Mouse (Mus musculus) heart, adult 18-20 months (tissue): ENCODE measurements around the gene 4930415O20Rik. TPM values are rescaled to one million over a fixed set of nuclear protein-coding genes. Genes with fewer than 3 reads are reported as not detected.

Experiments
- DNase-seq, 2 experiments: peaks; one replicate each; pipeline ENCODE4 v3.0.0; 2021 to 2022; ENCODE audit warnings: mixed read lengths in 1 of 2
- total RNA-seq, 2 experiments: library from RNA; stranded (reverse); gene quantifications; 2 replicates each; pipeline ENCODE4 v1.2.3; 2021

Gene 4930415O20Rik
- total RNA-seq, 2 experiments from 2014 or later: 2.5 to 2.8 TPM

- DNase-seq: peak; percentile 68 to 81
These were observed 35.3 kb downstream of the 4930415O20Rik start for GRCm38 (mm10) chr15:98606051-98606536.

- DNase-seq: peak in 1 of 2 experiments; percentile 51
These were observed 35.9 kb downstream of the 4930415O20Rik start for GRCm38 (mm10) chr15:98606739-98607138.

GRCm38 (mm10) chr15:98607557-98607956 lies 36.8 kb downstream of the 4930415O20Rik start:
- peak; percentile 91 to 93 for DNase-seq

DNA sequence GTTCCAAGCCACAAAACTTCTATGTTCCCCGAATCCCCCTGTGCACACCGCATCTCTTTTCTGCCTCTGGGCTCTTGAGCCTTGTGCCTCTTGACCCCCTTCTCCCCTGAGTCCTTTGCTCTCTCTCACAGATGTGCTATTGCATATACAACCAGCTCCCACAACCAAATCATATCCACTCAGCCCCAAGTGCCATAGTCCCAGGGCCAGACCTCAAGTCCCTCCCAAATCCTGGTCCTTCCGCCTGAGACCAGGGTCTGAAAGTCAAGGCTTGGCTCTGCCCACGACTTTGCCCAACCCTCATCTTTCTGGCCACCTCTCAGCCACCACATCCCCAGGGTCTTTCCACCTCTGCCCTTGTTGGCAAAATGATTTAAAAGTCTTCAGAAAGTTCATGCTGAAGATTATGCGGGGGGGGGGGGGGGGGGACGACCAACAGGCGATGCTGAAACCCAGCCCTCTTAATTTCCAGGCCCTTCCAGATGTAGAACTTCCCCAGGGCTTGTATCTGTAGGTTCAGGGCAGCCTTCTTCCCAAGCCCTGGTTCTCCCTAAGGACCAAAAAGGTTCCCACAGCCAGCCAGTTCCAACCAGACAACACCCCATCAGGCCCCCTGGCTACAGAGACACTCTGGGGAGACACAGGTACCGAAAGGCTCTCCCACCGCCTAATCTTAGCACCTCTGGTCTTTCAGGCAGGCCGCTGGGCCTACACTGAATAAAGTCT lies 37.4 kb downstream of the 4930415O20Rik start:
- DNase-seq: peak; percentile 63 to 69

DNA sequence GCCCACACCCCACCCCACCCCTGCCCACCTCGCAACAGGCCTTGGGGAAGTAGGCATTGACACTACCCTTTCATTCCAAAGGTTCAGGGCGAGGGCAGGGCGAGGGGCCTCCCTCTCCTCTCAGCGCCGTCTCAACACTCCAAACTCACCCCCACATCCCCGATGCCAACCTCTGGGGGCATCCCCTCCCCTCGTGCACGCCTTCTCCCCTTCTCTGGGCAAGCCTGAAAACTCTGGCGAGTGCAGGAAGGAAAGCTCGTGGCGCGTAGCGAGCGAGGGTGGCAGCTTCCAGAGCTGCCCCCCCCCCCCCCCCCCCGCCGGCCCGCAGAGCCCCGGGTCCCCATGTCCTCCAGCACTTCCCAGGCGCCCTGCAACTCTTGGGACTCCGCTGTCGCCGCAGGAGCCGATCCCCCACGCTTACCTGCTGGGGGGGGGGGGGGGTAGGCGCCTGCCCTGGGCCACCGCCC lies 38.0 kb downstream of the 4930415O20Rik start:
- DNase-seq: peak in 1 of 2 experiments; percentile 65

- DNase-seq: peak; percentile 85 to 88
These were observed 38.7 kb downstream of the 4930415O20Rik start, which contains the start of gene Adcy6 for GRCm38 (mm10) chr15:98609331-98610130. Gene Adcy6, minus strand, starts transcription at chr15:98610076.

- DNase-seq: peak in 1 of 2 experiments; percentile 13
These were observed 39.4 kb downstream of the 4930415O20Rik start for GRCm38 (mm10) chr15:98610131-98610633.

- DNase-seq: peak in 1 of 2 experiments; percentile 2
These were observed 41.4 kb downstream of the 4930415O20Rik start for GRCm38 (mm10) chr15:98612229-98612628.

DNA sequence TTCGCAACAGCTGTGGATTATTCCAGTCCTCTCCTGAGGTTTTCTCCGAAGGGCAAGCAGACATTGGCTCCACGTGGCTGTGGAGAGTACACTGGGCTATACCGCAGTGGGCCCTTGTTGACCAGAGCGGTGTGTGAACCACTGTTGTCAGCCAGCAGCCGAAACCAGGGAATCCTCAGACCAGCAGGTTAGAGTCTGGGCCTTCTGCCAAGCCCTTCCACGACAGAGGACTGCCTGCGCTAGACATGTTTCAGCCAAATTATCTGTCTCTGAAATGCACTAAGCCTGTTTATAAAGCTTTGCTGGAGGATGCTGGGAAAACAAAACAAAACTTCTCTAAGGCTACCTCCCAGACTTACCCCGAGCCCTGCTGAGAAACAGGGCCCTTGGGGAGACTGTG lies 43.7 kb downstream of the 4930415O20Rik start:
- peak in 1 of 2 experiments; percentile 48 for DNase-seq

DNA sequence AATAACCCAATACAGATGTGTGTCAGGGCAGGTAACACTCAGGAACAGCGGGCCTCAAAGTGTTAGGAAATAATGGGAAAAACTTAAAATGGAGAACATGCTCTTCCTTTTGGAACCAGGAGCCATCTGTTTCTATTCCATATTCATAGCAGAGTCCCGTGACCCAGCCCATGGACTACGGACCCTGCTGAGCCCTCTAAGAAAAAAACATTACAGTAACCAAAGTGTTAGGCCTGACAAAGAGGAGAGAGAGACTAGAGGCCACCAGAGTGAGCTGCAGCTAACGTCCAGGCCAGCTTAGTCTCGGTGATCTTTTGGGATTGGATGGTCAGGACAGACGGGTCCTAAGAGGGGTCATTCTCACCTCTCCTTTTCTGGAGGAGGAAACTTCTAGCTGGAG lies 44.2 kb downstream of the 4930415O20Rik start:
- no peak for DNase-seq

- DNase-seq: no peak
These were observed 44.9 kb downstream of the 4930415O20Rik start for GRCm38 (mm10) chr15:98615751-98616150.

DNA sequence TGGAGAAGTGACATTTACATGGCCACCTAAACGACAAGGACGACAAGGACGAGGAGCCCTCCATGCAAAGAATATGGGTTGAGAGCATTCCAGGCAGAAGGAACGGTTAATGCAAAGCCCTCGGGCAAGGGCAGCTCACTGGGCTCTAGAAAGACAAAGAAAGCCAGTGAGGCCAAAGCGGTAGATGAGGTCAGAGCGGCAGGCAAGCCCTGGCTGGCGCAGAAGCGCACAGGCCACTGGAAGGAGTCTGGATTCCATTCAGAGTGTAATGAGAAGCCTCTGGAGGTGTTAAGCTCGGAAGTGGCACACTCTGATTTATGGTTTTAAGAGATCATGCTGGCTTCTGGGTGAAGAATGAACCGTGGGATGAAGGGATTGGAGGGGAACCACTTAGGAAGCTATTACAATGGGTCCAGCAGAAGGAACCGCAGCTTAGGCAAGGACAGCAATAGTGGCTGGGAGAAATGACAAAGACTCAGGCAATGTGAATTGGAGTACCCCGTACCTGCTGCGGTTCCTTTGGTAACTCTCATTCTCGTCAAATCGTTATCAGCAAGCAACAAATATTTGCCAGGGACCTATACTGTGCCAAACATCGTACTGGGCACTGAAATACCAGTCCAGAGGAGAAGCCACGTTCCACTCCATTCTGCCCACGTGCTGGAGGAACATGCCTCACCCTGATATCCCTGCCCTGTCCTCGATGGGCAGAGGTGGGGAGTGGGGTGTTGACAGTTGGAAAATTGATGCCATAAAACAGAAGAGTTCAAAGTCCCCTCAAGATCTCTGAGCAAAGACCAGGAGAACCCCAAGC lies 45.8 kb downstream of the 4930415O20Rik start:
- peak in 1 of 2 experiments; percentile 42 for DNase-seq

GRCm38 (mm10) chr15:98617176-98617537 lies 46.4 kb downstream of the 4930415O20Rik start:
- peak; percentile 63 to 96 for DNase-seq

GRCm38 (mm10) chr15:98622199-98622598 lies 51.4 kb downstream of the 4930415O20Rik start:
- no peak for DNase-seq

DNA sequence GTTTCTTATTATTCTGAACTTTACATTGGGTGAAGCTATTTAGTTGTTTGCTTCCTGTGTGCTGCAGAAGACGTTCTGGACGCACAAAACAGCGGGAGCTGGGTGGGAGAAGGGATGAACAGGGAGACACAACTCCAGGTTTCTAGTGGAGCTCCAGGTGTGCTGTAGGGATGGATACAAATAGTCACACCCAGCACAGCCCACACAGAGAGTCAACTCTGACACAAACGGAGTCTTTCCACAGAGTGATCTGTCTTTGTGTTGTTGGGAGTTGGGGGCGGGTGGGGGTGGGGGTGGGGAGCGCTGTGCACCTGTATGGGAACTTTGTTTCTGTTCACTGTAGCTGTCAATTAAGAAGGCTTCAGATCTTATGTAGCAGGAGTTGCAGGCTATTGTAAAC lies 51.9 kb downstream of the 4930415O20Rik start:
- no peak for DNase-seq

- no peak for DNase-seq
These were observed 52.6 kb downstream of the 4930415O20Rik start for GRCm38 (mm10) chr15:98623361-98623821.

GRCm38 (mm10) chr15:98626078-98626477 lies 55.3 kb downstream of the 4930415O20Rik start:
- DNase-seq: no peak

DNA sequence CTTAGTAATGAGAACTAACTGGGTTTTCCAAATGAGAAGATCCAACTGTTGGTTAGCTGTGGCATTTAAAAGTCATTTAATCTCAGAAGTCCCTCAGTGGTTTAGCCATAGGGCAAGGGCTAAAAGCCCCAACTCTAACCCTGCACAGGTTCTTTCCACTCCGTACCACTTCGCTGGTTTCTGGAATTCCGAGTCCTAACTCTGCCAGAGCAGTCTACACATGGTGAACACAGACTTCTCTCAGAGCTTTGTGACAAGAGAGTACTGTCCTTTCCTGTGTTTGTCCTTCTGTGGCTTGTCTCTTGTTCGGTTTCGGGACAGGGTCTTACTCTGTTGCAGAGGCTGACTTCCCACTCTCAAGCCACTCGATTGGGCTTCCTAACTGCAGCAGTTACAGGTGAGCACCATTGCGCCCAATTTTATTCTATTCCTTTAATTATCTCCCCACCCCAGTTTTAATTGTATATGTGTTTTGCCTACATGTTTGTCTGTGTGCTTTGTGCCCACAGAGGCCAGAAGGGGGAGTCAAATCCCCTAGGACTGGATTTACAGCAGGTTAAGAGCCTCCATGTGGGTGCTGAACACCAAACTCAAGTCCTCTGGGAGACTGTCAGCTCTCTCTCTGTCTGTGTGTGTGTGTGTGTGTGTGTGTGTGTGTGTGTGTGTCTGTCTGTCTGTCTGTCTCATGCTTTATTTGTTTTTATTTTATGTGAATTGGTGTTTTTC lies 55.8 kb downstream of the 4930415O20Rik start:
- DNase-seq: no peak

GRCm38 (mm10) chr15:98628589-98629254 lies 57.9 kb downstream of the 4930415O20Rik start:
- no peak for DNase-seq

DNA sequence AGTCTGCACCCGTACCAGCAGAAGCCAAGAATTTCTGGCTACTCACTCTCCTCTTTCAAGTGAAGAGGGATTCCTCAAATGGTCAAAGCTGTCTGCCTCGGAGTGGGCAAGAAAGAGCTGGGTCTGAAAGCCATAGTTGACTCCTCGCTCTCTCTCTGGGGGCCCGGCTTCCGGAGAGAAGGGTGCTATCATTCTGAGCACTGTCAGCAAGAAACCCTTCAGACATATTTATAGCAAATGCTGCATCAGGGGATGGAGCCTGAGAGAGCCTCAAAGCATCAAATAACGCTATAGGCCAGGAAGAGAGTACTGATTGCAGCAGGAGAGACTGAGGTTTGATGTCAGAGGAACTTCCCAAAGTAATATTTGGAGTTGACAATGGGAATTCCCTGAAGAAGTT lies 58.7 kb downstream of the 4930415O20Rik start:
- no peak for DNase-seq
